Mouse (Mus musculus) embryonic fibroblast, embryonic 13.5 days (primary cell): ENCODE results near the gene Gm5134.

Source experiments
- CTCF ChIP-seq: IDR thresholded peaks from 2 replicates; pipeline ENCODE4 v1.5.1; 2011; ENCODE audit warnings: mild to moderate bottlenecking, control low read depth, low read length, moderate library complexity, borderline replicate concordance; ENCODE audit not compliant: insufficient read depth
- POLR2A ChIP-seq: IDR thresholded peaks from 2 replicates; pipeline ENCODE4 v1.6.1; 2011; ENCODE audit warnings: low read depth, mild to moderate bottlenecking, control low read depth, low read length, moderate library complexity

GRCm38 (mm10) chr10:75926396-75926795 is 27.9 kb upstream of the Gm5134 start:
- no peak for TF ChIP-seq POLR2A
- no peak for TF ChIP-seq CTCF
